Mouse (Mus musculus) adrenal gland, postnatal 25 days (tissue): ENCODE measurements at regions not wholly inside any gene's neighbourhood (a gene's known extent, or its start where the extent isn't known, plus 50 kb on each side); places are given as distances from the start of the nearest gene placed in this dataset.

ENCODE experiments used
- DNase-seq: peaks from one replicate; pipeline ENCODE4 v3.0.0; 2021; ENCODE audit warnings: mixed read lengths

- no peak for DNase-seq
Observed at GRCm38 (mm10) chr2:21129621-21130020, 75.5 kb downstream of the Enkur start.

GRCm38 (mm10) chr2:21126531-21126930 lies 78.6 kb downstream of the Enkur start:
- DNase-seq, result no peak

- DNase-seq, result no peak
Observed at GRCm38 (mm10) chr2:21122421-21122820, 82.7 kb downstream of the Enkur start.

- DNase-seq, result no peak
Observed at GRCm38 (mm10) chr2:21121663-21122062, 83.5 kb downstream of the Enkur start.

- no peak for DNase-seq
Observed at GRCm38 (mm10) chr2:21116817-21117216, 88.3 kb downstream of the Enkur start.

- peak; percentile 7 for DNase-seq
Observed at GRCm38 (mm10) chr2:21111527-21111926, 93.6 kb downstream of the Enkur start.

GRCm38 (mm10) chr2:21100248-21100808 lies 104.8 kb downstream of the Enkur start:
- DNase-seq, result no peak

- DNase-seq, result peak; percentile 7
Observed at GRCm38 (mm10) chr2:21091058-21091971, 113.8 kb downstream of the Enkur start.

GRCm38 (mm10) chr2:21085517-21085916 lies 116.8 kb upstream of the Arhgap21 start:
- DNase-seq, result no peak

GRCm38 (mm10) chr2:21067292-21067850 lies 98.7 kb upstream of the Arhgap21 start:
- no peak for DNase-seq

GRCm38 (mm10) chr2:21060347-21060650 lies 91.6 kb upstream of the Arhgap21 start:
- no peak for DNase-seq

- no peak for DNase-seq
Observed at GRCm38 (mm10) chr2:21059618-21060346, 91.1 kb upstream of the Arhgap21 start.

- DNase-seq, result no peak
Observed at GRCm38 (mm10) chr2:21058940-21059339, 90.3 kb upstream of the Arhgap21 start.

GRCm38 (mm10) chr2:21056450-21057210 lies 87.9 kb upstream of the Arhgap21 start:
- DNase-seq, result no peak

GRCm38 (mm10) chr2:21055416-21055815 lies 86.7 kb upstream of the Arhgap21 start:
- no peak for DNase-seq

- DNase-seq, result no peak
Observed at GRCm38 (mm10) chr2:21054325-21055082, 85.8 kb upstream of the Arhgap21 start.

GRCm38 (mm10) chr2:21053596-21053995 lies 84.9 kb upstream of the Arhgap21 start:
- DNase-seq, result no peak

- DNase-seq, result no peak
Observed at GRCm38 (mm10) chr2:21048996-21049395, 80.3 kb upstream of the Arhgap21 start.

GRCm38 (mm10) chr2:21048226-21048625 lies 79.5 kb upstream of the Arhgap21 start:
- no peak for DNase-seq

- DNase-seq, result no peak
Observed at GRCm38 (mm10) chr2:21046503-21047116, 77.9 kb upstream of the Arhgap21 start.

- DNase-seq, result no peak
Observed at GRCm38 (mm10) chr2:21044781-21045180, 76.1 kb upstream of the Arhgap21 start.
